Mouse (Mus musculus): Measurements from ENCODE around the gene Cers6. TPM values are rescaled to one million over a fixed set of nuclear protein-coding genes. Genes with fewer than 3 reads are reported as not detected.

Cers6 gene
- polyA plus RNA-seq, 1 experiment: 37.0 TPM

- no peak for DNase-seq (ENCODE audit: extremely low spot score in 1 of 2, low spot score in 1 of 2)
Measured at GRCm38 (mm10) chr2:68955496-68955895, 94.3 kb downstream of the Cers6 start.

GRCm38 (mm10) chr2:68956146-68956545 is 94.9 kb downstream of the Cers6 start:
- no peak for DNase-seq (ENCODE audit: extremely low spot score in 1 of 2, low spot score in 1 of 2)

DNA sequence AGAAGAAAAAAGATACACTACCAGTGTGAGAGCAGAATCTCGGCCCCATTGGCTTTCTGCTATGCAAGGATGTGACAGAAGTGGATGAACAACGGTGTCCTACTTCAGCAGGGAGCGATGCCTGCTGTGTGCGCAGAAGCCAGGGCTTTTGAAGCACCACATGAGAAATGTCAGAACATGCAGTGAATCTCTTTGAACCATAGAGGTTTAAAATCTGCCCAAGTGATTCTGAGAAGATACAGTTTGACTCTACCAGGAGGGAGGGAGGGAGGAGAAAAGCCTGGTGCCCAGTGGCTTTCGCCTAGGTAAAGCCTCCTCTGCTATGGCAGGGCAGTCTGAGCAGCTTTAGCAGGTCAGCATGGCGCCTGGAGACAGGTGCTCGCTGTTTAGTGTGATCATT is 96.6 kb downstream of the Cers6 start:
- DNase-seq (ENCODE audit: extremely low spot score in 1 of 2, low spot score in 1 of 2): no peak

GRCm38 (mm10) chr2:68959573-68959972 is 98.3 kb downstream of the Cers6 start:
- DNase-seq (ENCODE audit: extremely low spot score in 1 of 2, low spot score in 1 of 2): no peak

DNA sequence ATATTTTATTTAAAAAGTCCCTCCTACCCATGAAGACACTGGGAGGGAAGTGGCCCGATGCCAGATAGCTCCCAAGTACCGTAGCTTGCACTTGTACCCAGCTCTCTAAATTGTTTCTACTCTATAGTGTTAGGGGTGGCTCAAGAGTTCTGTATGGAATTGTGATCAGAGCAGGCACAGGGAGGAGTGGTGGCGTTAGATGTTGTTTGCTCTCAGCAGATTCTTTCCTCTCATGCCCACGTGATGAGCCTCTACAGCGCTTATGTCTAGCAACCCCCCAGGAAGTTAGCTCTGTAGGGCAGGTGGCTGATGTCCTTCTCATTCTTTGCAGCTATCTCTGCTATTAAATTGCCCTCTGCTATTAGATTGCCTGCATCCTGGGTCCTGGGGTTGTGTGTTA is 98.8 kb downstream of the Cers6 start:
- DNase-seq (ENCODE audit: extremely low spot score in 1 of 2, low spot score in 1 of 2): no peak

DNA sequence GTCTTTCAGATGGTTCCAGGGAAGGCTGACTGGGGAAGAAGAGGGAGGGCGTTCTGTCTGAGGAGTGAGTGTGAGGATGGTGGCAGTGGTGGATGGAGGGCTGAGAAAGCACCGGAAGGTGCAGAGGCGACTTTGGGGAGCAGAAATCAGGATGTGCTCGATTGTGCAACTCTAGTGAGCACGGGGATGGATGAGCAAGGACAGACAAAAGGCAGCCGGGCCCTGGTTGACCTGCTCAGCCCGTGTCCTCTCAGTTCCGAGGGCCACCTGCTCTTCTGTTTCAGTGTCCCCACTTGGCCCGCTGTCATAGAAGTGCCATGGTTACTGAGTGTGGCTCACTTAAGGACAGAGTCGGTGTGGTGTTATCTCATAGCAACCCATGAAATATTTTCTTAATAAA is 99.4 kb downstream of the Cers6 start:
- no peak for DNase-seq (ENCODE audit: extremely low spot score in 1 of 2, low spot score in 1 of 2)

DNA sequence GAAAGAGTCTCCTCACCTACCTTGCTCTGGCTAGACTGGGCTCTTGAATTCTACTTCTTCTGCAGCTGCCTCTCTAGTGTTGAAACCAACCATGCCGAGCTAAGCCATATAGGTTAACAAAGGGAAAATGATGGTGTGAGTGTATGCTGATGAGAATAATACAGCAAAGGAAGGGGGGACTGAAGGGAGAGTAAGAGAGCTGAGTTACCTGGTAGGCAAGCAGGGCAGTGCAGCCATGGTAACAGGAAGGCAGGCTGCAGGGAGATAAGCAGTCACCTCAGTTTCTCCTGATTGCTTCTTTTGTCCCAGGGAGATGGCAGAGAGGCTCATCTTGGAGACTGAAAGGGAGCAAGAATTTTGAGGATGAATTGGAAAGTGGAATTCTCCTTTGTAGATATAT is 105.1 kb downstream of the Cers6 start:
- DNase-seq (ENCODE audit: extremely low spot score in 1 of 2, low spot score in 1 of 2): no peak

DNA sequence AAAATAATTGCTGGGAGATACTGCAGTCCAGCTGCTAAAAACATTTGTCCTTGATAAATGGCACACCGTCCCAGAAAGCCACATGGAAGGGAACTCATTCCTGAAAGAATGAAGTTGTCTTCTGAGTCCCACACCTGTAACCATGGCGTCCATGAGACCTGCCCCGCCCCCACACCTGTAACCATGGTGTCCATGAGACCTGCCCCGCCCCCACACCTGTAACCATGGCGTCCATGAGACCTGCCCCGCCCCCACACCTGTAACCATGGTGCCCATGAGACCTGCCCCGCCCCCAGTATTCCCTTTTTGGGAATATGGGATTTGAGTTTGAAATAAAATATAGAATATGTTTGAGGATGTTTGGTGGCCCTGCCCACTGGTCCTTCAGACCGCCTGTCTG is 106.8 kb downstream of the Cers6 start:
- DNase-seq (ENCODE audit: extremely low spot score in 1 of 2, low spot score in 1 of 2): no peak

- no peak for DNase-seq (ENCODE audit: extremely low spot score in 1 of 2, low spot score in 1 of 2)
Measured at GRCm38 (mm10) chr2:68971840-68972239, 110.6 kb downstream of the Cers6 start.

- DNase-seq (ENCODE audit: extremely low spot score in 1 of 2, low spot score in 1 of 2): no peak
Measured at GRCm38 (mm10) chr2:68973753-68974152, 112.5 kb downstream of the Cers6 start.

GRCm38 (mm10) chr2:68975286-68975685 is 114.0 kb downstream of the Cers6 start:
- no peak for DNase-seq (ENCODE audit: extremely low spot score in 1 of 2, low spot score in 1 of 2)

DNA sequence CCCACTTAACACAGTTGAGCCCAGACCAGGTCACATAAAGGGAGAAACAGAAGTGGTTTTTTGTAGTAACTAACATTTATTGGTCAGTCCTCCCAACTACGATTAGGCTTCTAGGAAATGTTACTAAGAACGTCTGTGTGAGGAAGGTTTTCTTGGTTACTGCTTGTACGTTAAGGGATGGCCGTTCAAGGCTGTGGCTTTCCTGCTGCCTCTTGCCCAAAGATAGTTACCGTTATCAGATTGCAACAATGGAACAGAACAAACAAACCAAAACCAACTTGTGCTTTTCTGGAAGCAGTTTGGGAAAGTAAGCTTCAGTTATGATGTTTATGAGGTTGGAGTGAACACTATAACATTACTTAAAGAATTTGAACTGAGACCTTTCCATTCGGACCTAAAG is 114.5 kb downstream of the Cers6 start:
- DNase-seq (ENCODE audit: extremely low spot score in 1 of 2, low spot score in 1 of 2): no peak

- DNase-seq (ENCODE audit: extremely low spot score in 1 of 2, low spot score in 1 of 2): no peak
Measured at GRCm38 (mm10) chr2:68978244-68978643, 117.0 kb downstream of the Cers6 start.

GRCm38 (mm10) chr2:68978660-68979604 is 117.7 kb downstream of the Cers6 start:
- DNase-seq (ENCODE audit: extremely low spot score in 1 of 2, low spot score in 1 of 2): peak in 1 of 2 experiments; percentile 38

GRCm38 (mm10) chr2:68981302-68981701 is 120.1 kb downstream of the Cers6 start:
- DNase-seq (ENCODE audit: extremely low spot score in 1 of 2, low spot score in 1 of 2): no peak

DNA sequence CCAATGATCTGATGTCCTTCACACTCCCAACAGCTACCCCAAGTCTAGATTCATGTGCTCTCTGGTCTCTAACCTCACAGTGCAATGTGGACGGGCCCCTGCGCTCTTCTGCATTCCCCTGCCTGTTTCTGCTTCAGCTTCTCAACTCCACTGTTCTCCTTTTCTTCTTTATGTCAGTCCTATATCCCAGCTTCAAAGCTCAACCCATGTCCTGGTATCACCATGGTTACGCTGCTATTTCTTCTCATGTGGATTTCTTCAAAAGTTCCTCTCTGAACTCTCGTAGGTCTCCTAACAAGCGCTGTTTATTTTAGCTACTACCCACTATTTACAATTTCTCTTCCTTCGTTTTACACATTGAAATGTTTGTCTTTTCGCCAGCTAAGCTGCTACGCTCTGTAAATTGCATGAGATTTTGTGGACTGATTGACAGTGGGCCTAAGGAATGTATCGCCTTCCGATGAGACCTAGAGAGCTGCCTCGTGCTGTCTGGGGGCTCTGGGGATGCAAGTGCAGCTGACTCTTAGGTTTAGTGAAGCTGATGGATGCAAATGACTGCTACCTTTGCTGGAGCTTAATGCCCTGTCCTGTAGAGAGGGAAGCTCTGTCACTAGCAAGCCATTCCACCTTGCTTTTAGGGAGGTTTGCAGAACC is 120.6 kb downstream of the Cers6 start:
- DNase-seq (ENCODE audit: extremely low spot score in 1 of 2, low spot score in 1 of 2): no peak

- no peak for DNase-seq (ENCODE audit: extremely low spot score in 1 of 2, low spot score in 1 of 2)
Measured at GRCm38 (mm10) chr2:68982979-68983378, 121.7 kb downstream of the Cers6 start.

DNA sequence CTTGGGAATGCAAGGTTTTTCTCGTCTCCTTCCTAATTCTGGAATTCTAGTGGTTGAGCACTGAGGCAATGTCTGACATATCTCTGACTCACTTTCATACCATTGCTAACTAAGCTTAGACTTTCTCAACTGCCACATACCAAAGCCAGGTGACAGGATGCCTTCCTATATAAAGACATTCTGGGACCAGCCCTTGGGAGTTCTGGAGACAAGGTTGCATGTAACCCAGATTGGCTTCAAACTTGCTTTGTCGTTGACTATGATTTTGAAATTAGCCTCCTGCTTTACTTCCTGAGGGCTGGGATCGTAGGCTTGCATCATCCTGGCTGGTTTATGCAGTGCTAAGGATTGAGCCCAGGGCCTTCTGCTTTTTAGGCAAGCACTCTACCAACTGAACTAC is 122.2 kb downstream of the Cers6 start:
- no peak for DNase-seq (ENCODE audit: extremely low spot score in 1 of 2, low spot score in 1 of 2)

GRCm38 (mm10) chr2:68989117-68989516 is 127.9 kb downstream of the Cers6 start:
- peak; percentile 66 to 80 for DNase-seq (ENCODE audit: extremely low spot score in 1 of 2, low spot score in 1 of 2)

GRCm38 (mm10) chr2:68992629-68993028 is 131.4 kb downstream of the Cers6 start:
- no peak for DNase-seq (ENCODE audit: extremely low spot score in 1 of 2, low spot score in 1 of 2)

- peak in 1 of 2 experiments; percentile 39 for DNase-seq (ENCODE audit: extremely low spot score in 1 of 2, low spot score in 1 of 2)
Measured at GRCm38 (mm10) chr2:68994441-68994840, 133.2 kb downstream of the Cers6 start.

- DNase-seq (ENCODE audit: extremely low spot score in 1 of 2, low spot score in 1 of 2): no peak
Measured at GRCm38 (mm10) chr2:68995723-68996122, 134.5 kb downstream of the Cers6 start.
